12 mouse cellular contexts compared by ENCODE assay signal in genomic region chr10:67760424-67760823, GRCm38 (mm10).
DNase-seq lines count a peak whose midpoint lies in the region; ATAC-seq lines count a peak whose summit lies in the region.
"Had no signal": no experiment of that assay in that cellular context is flagged by ENCODE, and none has a peak within 500 bp of the region (broad histone marks: within the 10 kb centered on the region; RNA-seq: fewer than 3 reads in every experiment).

No protein-coding gene starts in this region.

- 42% methylated on average over 3 of the region's 3 CpGs for WGBS in kidney, embryonic 14.5 days
- WGBS in hindbrain, embryonic 16.5 days = 75% methylated on average over 3 of the region's 3 CpGs

- H3K9ac ChIP-seq in kidney, embryonic 14.5 days (ENCODE audit: low read depth, low read length) = no peak overlapping the region
- no peak overlapping the region for H3K9ac ChIP-seq in hindbrain, embryonic 16.5 days (ENCODE audit: low read depth, low read length)

- peak; percentile 27 for DNase-seq in kidney, postnatal 14 days
- DNase-seq in NIH3T3 (ENCODE audit: low read depth) = peak; percentile 48
- DNase-seq in heart, adult 9 months (ENCODE audit: low spot score in 2 of 2) = peak; percentile 39 to 47
- no peak for DNase-seq in left cerebral cortex, adult 18-20 months (ENCODE audit: low spot score in 2 of 2)
- no peak for DNase-seq in embryo, embryonic 11 days
- DNase-seq: cerebellum, adult 8-10 months had no signal

- no peaks in the 10 kb centered on the region for H3K36me3 ChIP-seq in kidney, embryonic 14.5 days (ENCODE audit: control insufficient read depth, insufficient read depth, low read length)
- no peaks in the 10 kb centered on the region for H3K36me3 ChIP-seq in hindbrain, embryonic 16.5 days (ENCODE audit: control insufficient read depth, insufficient read depth, low read length)
- H3K36me3 ChIP-seq: G1E; hindbrain, embryonic 10.5 days had no signal

- H3K9me3 ChIP-seq in kidney, embryonic 14.5 days (ENCODE audit: control insufficient read depth, low read length) = no peaks in the 10 kb centered on the region
- H3K9me3 ChIP-seq in hindbrain, embryonic 16.5 days (ENCODE audit: control insufficient read depth, low read length) = no peaks in the 10 kb centered on the region
- H3K9me3 ChIP-seq: hindbrain, embryonic 10.5 days had no signal

- no peak for ATAC-seq in kidney, embryonic 14.5 days (ENCODE audit: low FRiP score, low TSS enrichment)
- peak; percentile 94 for ATAC-seq in megakaryocyte progenitor cell, adult 5-6 weeks (replicated peaks; ENCODE audit: poor library complexity)
- ATAC-seq in hindbrain, embryonic 16.5 days = no peak
- ATAC-seq: forebrain, embryonic 16.5 days had no signal

- peaks cover 13% of the 10 kb centered on the region for H3K4me1 ChIP-seq in kidney, embryonic 14.5 days (ENCODE audit: control insufficient read depth, insufficient read depth, low read length)
- no peaks in the 10 kb centered on the region for H3K4me1 ChIP-seq in hindbrain, embryonic 16.5 days (ENCODE audit: control insufficient read depth, insufficient read depth, low read depth, low read length)

- no peaks in the 10 kb centered on the region for H3K27me3 ChIP-seq in kidney, embryonic 14.5 days (ENCODE audit: control insufficient read depth, insufficient read depth, low read length)
- H3K27me3 ChIP-seq in hindbrain, embryonic 16.5 days (replicated peaks; ENCODE audit: control insufficient read depth, insufficient read depth, low read length) = no peaks in the 10 kb centered on the region

- no peak overlapping the region for H3K27ac ChIP-seq in kidney, embryonic 14.5 days (ENCODE audit: low read depth, low read length)
- H3K27ac ChIP-seq in hindbrain, embryonic 16.5 days (ENCODE audit: low read depth, low read length) = no peak overlapping the region
- H3K27ac ChIP-seq: hindbrain, embryonic 10.5 days had no signal

- no peak overlapping the region for H3K4me2 ChIP-seq in kidney, embryonic 14.5 days (replicated peaks; ENCODE audit: low read depth, low read length)
- H3K4me2 ChIP-seq in hindbrain, embryonic 16.5 days (ENCODE audit: low read length) = no peak overlapping the region

- H3K4me3 ChIP-seq in kidney, embryonic 14.5 days (ENCODE audit: low read length) = no peak overlapping the region
- H3K4me3 ChIP-seq in hindbrain, embryonic 16.5 days (ENCODE audit: low read length) = no peak overlapping the region
- H3K4me3 ChIP-seq: hindbrain, embryonic 10.5 days had no signal

Comparison
In these comparisons a context has a peak if more than half of its experiments do, and no peak if none do; other contexts are left out.
1. DNase-seq: peak in kidney, postnatal 14 days (single experiment), NIH3T3 (single experiment) and heart, adult 9 months (2 of 2); none in left cerebral cortex, adult 18-20 months (0 of 2) and embryo, embryonic 11 days (single experiment).